Mouse (Mus musculus): ENCODE measurements around the gene Rbfox1. TPM values are rescaled to one million over a fixed set of nuclear protein-coding genes. Genes with fewer than 3 reads are reported as not detected.

The Rbfox1 gene
- polyA plus RNA-seq, 2 experiments from 2014 or later: not detected

DNA sequence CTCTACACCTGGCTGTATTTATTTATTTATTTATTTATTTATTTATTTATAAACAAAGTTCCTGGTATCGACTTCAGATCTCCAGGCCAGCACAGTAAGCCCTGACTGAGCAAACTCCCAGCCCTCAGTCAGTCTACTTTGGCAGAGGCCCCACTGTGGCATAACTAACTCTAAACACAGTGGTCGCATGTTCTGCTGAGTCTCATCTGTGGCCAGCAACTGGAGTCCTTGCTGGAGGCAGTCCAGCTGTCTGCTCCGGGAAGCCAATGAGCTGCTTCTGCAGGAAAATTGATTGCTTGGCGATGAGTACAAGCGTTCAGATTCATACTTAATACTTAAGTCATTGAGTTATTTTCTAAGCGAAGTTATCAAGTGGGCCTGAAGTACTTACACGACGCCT is 598.5 kb downstream of the Rbfox1 start:
- ATAC-seq: no peak

- ATAC-seq: no peak
Measured at GRCm38 (mm10) chr16:6485631-6486030, 600.5 kb downstream of the Rbfox1 start.

DNA sequence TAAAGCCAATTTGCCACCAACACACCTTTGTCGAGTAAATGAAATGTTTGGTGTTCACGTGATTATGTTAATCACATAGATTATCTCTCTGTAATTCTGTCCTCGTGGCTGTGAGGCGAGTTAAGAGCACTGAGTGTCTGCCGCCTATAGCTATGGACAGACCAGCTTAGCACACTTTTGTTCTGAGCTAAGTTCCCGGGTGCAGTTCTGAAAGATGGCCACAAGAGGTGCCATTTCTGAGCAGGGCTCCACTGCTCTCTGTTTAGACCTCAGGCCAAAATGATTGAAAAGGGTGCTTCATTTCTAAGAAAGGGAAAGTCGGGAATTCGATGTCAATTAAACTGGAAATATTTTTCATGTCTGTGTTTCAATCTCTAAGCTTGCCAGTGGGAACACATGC is 617.1 kb downstream of the Rbfox1 start:
- no peak for ATAC-seq

GRCm38 (mm10) chr16:6503573-6504331 is 618.6 kb downstream of the Rbfox1 start:
- no peak for ATAC-seq

DNA sequence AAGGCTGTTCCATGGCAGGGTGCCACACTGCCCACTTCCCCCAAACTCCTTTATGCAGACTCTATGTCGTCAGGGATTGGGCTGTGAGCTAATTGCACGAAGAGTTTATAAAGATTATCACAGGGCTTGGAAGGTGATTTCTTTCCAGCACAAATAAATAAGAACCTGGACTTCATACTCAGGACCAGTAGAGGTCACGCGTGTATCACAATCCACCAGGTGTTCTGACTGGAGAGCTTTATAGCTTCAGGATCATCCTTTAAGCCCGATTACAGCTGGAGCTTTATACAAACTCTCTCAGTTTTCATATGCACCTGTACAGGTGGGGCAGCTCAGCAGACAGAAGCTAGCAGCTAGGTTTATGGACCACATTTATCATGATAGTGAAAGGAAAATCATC is 623.8 kb downstream of the Rbfox1 start:
- ATAC-seq: no peak

DNA sequence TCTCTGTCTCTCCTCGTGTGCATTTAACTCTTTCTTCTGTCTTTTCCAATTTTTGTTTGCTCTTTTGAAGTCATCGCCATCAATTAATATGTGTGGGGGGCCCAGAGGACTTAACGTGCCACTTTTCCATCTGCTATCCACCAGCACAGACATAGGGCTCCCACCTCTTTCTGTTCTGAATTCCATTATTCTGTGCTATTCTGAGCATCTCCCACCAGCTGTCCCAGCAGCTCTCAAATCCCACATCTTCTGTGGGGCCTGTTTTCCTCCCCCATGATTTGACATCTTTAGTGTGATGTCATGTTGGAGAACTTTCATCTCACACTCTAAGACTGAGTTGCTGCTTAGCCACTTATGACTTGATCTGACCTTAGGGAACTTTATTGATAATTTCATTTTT is 634.3 kb downstream of the Rbfox1 start:
- ATAC-seq: no peak

GRCm38 (mm10) chr16:6525507-6526170 is 640.5 kb downstream of the Rbfox1 start:
- no peak for ATAC-seq

GRCm38 (mm10) chr16:6531459-6531858 is 646.3 kb downstream of the Rbfox1 start:
- no peak for ATAC-seq

GRCm38 (mm10) chr16:6532077-6532995 is 647.2 kb downstream of the Rbfox1 start:
- ATAC-seq: no peak

- ATAC-seq: no peak
Measured at GRCm38 (mm10) chr16:6555776-6556175, 670.6 kb downstream of the Rbfox1 start.

GRCm38 (mm10) chr16:6557726-6558125 is 672.6 kb downstream of the Rbfox1 start:
- ATAC-seq: no peak

DNA sequence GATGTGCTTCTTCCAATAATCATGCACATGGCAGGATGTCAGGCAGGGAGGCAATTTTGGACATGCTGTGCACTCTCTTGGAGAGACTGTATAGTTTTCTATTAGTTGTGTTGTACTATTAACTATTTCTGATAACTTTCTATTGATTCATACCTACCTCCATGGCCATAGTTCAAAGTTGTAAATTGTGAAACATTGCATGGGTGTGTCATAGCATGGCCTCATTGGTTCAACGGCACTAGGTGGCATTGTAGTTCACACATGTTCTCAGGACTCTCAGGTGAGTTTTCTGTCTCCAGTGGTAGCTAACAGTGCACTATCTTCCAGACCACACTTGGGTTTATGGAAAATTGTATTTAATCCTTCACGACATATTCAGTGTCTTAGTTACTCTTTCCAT is 699.5 kb downstream of the Rbfox1 start:
- ATAC-seq: no peak

- ATAC-seq: no peak
Measured at GRCm38 (mm10) chr16:6585204-6585603, 700.0 kb downstream of the Rbfox1 start.

DNA sequence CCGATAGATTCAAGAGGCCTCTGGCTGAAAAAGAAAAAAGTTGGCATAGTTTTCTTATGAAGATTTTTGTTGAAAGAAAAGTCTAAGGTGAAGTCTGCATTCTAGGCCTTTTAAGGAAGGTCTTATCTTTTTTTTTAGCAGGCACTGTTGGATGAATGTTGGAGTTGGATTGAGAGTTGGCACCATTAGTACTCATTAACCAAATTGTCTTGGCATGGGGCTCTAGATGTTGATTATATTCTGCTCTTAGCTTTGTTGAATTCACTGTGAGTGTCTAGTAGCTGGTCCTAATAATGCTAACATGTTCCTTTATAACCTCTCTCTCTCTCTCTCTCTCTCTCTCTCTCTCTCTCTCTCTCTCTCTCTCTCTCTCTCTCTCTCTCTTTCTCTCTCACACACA is 731.4 kb downstream of the Rbfox1 start:
- ATAC-seq: no peak

GRCm38 (mm10) chr16:6640330-6640729 is 755.2 kb downstream of the Rbfox1 start:
- ATAC-seq: no peak

GRCm38 (mm10) chr16:6646941-6647340 is 761.8 kb downstream of the Rbfox1 start:
- no peak for ATAC-seq

DNA sequence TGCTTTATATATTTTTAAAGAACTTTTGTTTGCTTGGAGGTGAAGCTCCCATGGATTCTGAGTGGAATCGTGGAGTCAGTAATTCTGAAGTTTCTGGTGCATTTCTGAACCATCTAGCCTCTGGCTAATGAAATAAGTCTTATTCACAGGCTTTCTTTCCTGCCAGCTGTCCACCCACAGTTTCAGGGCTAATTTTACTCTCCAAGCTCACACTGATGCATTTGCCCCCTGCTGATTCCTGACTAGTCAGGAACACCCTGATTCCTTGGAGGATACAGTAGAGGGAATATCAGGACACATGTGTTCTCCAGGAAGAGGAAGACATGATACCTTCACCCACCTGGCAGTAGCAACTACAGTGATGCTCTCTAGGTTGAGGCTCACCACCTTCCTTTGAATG is 763.6 kb downstream of the Rbfox1 start:
- ATAC-seq: no peak

DNA sequence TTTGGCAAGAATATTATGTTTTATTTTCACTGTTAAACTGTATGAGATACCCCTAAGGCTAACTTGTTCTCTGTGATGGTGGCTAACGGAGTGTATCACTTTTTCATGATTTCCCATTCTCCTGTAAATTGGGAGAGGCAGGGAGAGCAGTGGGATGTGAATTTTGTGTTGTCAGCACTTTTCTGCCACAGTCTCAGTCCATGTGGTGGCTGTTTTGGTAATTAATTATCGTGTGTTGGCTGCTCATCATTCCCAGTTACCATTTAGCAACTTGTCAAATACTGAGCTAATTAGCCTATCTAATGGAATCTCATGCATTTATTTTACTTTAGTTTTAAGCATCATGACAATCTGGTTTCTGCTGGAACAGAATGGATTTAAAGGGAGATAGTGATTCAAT is 773.4 kb downstream of the Rbfox1 start:
- ATAC-seq: no peak

DNA sequence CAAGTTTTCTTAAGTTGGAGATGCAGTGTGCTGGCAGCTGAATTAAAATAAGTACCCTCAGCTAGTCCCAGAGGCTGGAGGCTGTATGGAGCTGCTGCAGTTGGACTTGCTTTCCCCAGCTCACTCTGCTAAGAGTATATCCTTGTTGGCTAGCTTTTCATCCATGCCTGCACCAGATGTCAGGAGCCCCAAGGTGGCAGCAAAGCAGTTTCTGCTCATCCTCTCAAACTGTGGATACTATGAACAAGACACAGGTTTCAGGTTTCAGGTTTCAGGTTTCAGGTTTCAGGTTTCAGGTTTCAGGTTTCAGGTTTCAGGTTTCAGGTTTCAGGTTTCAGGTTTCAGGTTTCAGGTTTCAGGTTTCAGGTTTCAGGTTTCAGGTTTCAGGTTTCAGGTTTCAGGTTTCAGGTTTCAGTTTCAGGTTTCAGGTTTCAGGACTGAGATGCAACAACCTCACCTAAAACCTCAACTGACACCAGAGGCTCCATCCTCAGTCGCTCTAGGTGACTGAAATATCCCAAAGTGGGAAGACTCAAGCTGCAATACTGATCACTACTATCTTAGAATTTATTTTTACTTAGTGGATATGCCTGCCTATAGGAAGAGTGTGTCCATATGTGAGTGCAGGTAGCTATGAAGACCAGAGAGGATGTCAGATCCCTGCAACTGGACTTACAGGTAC is 801.1 kb downstream of the Rbfox1 start:
- ATAC-seq: no peak

- no peak for ATAC-seq
Measured at GRCm38 (mm10) chr16:6704847-6705246, 819.7 kb downstream of the Rbfox1 start.

DNA sequence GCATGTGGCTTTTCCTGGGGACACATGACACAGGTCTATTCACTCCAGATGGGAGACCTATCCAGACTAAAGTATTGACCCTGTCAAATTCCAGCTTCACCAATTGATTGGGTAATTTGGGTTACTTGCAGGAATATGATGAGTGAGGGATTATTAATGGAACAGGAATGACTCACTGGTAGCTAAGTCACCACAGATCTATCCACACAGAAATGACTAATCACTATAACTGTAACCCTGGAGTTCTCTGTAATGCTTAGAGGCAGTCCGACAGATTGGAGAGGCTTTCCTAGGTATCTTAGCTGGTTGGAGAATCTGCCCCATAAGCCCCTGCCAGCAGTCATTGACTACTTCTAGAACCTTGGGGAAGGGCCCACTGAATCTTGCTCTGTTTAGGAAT is 827.2 kb downstream of the Rbfox1 start:
- no peak for ATAC-seq

GRCm38 (mm10) chr16:6715245-6715644 is 830.1 kb downstream of the Rbfox1 start:
- no peak for ATAC-seq

Measured in CD4-positive, CD25-positive, alpha-beta regulatory T cell, adult 4 months (primary cell).